Mouse (Mus musculus) olfactory bulb, adult 2 months (tissue): Measurements from ENCODE around the gene Gsc2.

Experiments used
- CTCF ChIP-seq: fragments of 200-500 bp; IDR thresholded peaks from 2 replicates; pipeline ENCODE4 v1.5.1; 2012; ENCODE audit warnings: low read depth, mild to moderate bottlenecking, low read length, moderate library complexity; ENCODE audit not compliant: insufficient read depth
- POLR2A ChIP-seq: fragments of 200-500 bp; IDR thresholded peaks from 2 replicates; pipeline ENCODE4 v1.6.1; 2012; ENCODE audit warnings: mild to moderate bottlenecking, low read depth, low read length, moderate library complexity; ENCODE audit not compliant: insufficient read depth

GRCm38 (mm10) chr16:17927351-17928082 lies 12.7 kb upstream of the Gsc2 start:
- TF ChIP-seq CTCF (no peak), POLR2A (no peak; the same call in 1 of the 2 replicates)
